Mouse (Mus musculus): Measurements from ENCODE around the gene Lamp2.
A peak's percentile ranks its signal among the peaks of the same experiment; 100 is the strongest.
"Not testable (repeated sequence)": the region's sequence is repeated elsewhere in the genome, so short reads cannot be mapped to it uniquely, and the experiment has no call there.

Gene Lamp2

DNA sequence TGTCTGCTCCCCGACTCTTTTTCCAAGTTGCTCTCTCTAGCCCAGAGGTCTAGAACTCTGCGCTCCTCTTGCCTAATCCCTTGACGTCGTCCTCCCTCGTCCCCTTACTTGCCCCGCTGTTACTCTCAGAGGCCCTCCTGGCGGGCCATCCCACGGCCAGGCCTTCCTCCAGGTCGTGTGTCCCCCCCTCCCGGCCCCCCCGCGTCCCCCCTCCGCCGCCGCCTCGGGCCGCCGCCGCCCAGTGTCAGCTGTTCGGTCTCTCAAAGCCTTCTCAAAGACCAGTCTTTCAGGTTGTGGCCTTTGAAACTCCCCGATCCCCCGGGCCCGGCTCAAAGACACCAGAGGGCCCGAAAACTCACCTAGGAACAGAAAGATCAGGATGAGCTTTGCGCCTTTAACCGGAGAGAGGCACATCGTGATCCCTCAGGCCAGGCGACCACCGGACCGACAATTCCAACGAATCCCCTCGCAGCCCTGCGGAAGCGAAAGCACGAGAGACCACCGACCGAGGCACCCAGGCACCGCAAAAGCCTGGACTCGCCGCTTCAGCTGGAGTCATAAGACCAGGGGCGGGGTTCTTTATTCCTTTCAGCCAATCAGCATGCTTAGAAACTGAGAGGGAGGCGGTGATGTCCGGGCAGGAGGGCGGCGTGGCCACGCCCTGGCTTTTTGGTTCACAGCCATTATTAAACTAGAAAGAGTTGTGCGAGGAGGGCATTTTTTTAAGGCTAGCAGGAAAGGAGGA is at the start of gene Lamp2:
Gene Lamp2, minus strand, starts transcription at position 565 of the 745 bp plus-strand sequence.
- DNase-seq (ENCODE audit: inconsistent age in 2 of 2, low spot score in 1 of 2): peak; percentile 84 to 93

- peak; percentile 68 to 80 for DNase-seq (ENCODE audit: inconsistent age in 2 of 2, low spot score in 1 of 2)
Measured at GRCm38 (mm10) chrX:38504846-38505245, 48.6 kb upstream of the Lamp2 start.

GRCm38 (mm10) chrX:38502182-38502581 is 45.9 kb upstream of the Lamp2 start:
- DNase-seq (ENCODE audit: inconsistent age in 2 of 2, low spot score in 1 of 2): not testable (repeated sequence)

DNA sequence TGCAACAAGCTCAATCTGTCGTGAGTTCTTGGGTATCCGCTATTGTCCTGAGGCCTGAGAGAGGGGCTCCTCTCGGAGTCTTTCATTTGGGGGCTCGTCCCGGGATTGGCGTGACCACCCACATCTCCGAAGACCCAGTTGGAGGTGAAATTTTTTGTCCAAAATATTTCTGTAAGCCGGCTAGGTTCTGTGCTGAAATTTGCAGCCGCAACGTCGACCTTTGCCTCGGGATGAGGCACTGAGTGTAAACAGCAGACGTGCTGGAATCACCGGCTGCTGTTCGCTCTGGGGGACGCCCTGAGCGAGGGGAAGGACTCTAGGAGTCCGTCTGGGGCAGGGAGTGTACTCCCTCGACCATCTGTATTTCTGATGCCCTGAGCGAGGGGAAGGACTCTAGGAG is 29.2 kb upstream of the Lamp2 start:
- not testable (repeated sequence) for DNase-seq (ENCODE audit: inconsistent age in 2 of 2, low spot score in 1 of 2)

DNA sequence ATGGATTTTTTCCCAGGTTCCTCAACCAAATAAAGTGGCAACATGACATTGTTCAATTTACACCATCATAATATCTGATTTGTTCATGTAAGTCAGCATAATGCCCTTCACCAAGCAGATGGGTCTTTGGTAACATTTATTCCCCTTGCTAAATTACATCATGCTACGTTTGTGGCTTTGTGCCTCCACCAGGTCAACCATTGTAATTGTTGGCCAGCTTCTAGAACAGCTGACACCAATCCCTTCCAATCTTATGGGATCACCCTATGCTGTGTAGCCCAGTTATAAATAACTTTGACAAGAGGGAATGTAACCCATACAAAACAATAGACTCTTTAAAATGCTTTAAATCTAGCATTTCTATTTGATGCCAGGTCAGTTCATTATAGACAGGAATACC is 22.3 kb upstream of the Lamp2 start:
- DNase-seq (ENCODE audit: inconsistent age in 2 of 2, low spot score in 1 of 2): no peak

- peak; percentile 86 to 90 for DNase-seq (ENCODE audit: inconsistent age in 2 of 2, low spot score in 1 of 2)
Measured at GRCm38 (mm10) chrX:38473537-38474299, 17.5 kb upstream of the Lamp2 start.

DNA sequence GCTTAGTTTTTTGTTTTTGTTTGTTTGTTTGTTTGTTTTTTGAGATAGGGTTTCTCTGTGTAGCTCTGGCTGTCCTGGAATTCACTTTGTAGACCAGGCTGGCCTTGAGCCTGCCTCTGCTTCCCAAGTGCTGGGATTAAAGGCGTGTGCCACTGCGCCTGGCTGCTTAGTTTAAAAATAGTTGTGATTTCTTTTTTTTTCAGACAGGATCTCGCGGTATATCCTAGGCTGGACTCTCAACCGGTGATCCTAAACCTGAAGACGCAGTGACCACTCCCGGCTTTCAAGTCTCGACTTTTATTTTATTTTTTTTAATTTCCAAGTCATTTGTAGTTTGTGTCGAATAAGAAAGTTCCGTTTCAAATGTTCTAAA is 16.9 kb upstream of the Lamp2 start:
- DNase-seq (ENCODE audit: inconsistent age in 2 of 2, low spot score in 1 of 2): no peak

DNA sequence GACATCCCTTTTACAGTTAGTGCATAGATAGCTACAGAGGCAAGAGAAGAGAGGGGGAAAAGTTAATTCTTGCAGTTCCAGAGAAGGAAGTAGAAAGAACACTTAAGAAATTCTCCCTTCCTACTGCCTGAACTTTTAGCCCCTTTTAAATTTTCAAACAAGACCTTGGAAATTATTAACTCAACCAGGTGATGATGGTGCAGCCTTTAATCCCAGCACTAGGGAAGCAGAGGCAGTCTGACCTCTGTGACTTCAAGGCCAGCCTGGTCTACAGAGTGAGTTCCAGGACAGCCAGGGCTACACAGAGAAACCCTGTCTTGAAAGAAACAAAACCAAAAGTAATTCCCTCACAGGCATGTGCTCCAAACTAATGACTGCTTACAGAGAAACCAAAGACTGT is 10.0 kb upstream of the Lamp2 start:
- DNase-seq (ENCODE audit: inconsistent age in 2 of 2, low spot score in 1 of 2): no peak

GRCm38 (mm10) chrX:38463160-38463559 is 6.9 kb upstream of the Lamp2 start:
- no peak for DNase-seq (ENCODE audit: inconsistent age in 2 of 2, low spot score in 1 of 2)

GRCm38 (mm10) chrX:38462101-38462500 is 5.8 kb upstream of the Lamp2 start:
- DNase-seq (ENCODE audit: inconsistent age in 2 of 2, low spot score in 1 of 2): no peak

DNA sequence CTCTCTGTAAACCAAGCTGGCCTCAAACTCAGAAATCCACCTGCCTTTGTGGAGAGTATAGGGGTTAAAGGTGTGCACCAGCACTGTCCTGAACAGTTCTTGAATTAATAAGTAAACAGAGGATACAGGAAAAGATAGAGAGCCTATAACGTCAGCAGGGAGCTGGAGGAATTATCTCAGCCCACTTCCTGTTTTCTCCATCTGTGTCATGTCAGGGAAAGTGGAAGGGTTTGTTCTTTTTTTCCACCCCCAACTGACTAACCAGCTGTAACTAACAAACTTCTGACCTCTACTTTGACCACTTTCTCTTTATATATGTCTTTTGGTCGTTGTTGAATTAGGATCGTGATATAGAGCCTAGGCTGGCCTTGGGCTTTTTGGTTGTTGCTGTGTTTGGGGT is 4.6 kb upstream of the Lamp2 start:
- no peak for DNase-seq (ENCODE audit: inconsistent age in 2 of 2, low spot score in 1 of 2)

DNA sequence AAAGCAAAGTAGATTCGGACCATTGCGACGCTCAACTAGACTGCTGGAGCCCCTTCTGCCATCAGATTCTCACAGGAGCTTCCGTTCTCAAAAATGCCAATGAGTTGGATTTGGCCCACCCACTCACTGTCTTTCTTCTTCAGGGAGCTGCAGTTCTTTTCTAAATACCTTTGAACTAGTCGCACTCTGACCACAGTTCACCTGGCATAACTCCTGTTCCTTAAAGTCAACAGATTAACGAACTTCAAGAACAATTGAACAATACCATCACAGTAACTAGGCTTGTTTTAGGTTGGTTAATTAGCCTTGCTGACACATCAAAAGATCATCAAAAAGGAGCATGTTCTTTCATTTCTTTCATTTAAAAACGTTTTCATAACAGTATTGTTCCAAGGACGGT is 2.8 kb upstream of the Lamp2 start:
- no peak for DNase-seq (ENCODE audit: inconsistent age in 2 of 2, low spot score in 1 of 2)

- no peak for DNase-seq (ENCODE audit: inconsistent age in 2 of 2, low spot score in 1 of 2)
Measured at GRCm38 (mm10) chrX:38456635-38457006, 367 bp upstream of the Lamp2 start.

DNA sequence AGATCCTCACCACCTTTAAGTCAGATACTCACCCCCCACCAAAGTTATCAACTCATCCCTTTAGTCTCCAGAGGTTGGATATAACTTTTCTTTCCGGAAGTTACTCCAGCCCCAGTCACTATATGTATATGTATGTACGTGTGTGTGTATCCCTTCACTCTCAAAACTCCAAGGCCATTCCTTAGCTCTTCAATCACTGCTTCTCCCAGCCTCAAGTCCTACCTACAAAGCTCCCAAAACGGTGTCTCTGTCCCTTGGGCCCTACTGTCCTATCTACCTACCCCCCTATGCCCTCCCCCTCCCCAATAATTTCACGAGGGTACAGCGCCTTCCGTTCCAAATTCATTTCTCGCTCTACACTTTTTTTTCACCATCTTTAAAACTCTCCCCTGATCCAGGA is 780 bp downstream of the Lamp2 start:
- no peak for DNase-seq (ENCODE audit: inconsistent age in 2 of 2, low spot score in 1 of 2)

- DNase-seq (ENCODE audit: inconsistent age in 2 of 2, low spot score in 1 of 2): no peak
Measured at GRCm38 (mm10) chrX:38454900-38455299, 1.4 kb downstream of the Lamp2 start.

DNA sequence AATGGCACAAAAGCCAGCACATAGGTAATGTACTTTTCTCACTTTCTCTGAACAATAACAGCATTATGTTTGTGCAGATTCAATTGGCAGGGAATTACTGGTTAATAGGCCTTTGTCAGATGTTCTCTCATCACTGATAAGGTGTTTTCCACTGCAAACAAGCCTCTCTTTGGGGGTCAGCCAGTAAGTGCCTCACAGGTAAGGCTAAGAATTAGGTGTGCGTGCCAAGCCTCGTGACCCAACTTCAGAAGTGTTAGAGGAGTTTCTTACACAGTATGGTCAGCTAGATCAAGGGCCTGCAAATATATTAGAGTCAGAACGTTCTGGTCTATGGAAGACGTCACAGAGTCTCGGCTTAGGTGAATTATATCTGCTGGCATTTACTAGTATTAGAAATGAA is 2.3 kb downstream of the Lamp2 start:
- DNase-seq (ENCODE audit: inconsistent age in 2 of 2, low spot score in 1 of 2): no peak

DNA sequence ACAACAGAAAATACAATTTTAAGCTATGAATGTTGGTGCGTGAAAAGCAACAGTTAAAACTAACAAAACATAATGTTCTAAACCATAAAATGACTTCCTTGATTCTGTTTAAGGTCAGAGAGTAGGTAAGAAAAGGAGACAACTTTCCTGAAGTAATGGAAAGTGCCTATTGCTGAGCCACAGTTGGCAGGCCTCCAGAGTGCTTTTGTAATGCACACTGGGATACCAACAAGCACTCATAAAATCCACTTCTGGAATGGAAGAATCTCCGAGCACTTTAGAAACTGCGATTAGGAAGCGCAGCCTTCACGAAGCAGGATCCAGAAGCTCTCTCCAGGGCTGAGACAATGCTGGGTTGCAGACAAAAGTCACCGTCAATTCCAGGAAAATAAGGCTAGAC is 5.8 kb downstream of the Lamp2 start:
- DNase-seq (ENCODE audit: inconsistent age in 2 of 2, low spot score in 1 of 2): no peak

DNA sequence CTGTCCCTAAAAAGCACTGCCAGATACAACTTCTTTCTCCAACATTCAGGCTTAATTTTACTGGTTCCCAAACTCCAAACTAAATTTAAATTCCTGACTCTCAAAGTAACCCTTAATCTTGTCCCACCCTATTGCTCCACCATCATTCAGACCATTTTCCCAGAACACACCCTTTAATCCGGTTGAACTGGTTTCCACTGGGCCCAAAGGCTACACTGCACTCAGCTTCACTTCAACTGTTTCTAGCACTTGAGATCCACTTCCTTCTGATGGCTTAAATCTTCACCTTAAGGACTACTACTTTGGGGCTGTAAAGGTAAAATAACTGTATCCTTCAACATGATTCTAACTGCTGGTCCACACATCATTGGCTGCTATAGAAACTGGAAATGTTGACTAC is 10.5 kb downstream of the Lamp2 start:
- no peak for DNase-seq (ENCODE audit: inconsistent age in 2 of 2, low spot score in 1 of 2)

- DNase-seq (ENCODE audit: inconsistent age in 2 of 2, low spot score in 1 of 2): peak in 1 of 2 experiments; percentile 59
Measured at GRCm38 (mm10) chrX:38442425-38442824, 13.8 kb downstream of the Lamp2 start.

DNA sequence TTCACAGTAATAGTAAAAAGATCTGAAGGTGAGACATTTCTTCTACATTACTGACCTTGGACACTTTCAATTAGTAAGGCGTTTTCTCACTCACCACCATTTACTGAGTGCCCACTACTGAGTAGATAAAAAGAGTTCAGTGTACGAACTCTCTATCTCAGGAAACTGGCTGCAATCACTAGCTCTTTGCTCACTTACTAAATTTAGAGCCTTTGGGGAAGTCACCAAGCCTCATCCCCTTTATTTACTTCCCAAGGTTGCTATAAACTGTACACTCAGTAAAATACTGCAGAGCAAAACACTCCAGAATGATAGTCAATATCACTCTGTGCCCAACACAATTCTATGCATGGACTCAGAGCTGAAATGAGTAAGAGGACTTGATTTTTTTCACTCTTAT is 16.6 kb downstream of the Lamp2 start:
- DNase-seq (ENCODE audit: inconsistent age in 2 of 2, low spot score in 1 of 2): no peak

DNA sequence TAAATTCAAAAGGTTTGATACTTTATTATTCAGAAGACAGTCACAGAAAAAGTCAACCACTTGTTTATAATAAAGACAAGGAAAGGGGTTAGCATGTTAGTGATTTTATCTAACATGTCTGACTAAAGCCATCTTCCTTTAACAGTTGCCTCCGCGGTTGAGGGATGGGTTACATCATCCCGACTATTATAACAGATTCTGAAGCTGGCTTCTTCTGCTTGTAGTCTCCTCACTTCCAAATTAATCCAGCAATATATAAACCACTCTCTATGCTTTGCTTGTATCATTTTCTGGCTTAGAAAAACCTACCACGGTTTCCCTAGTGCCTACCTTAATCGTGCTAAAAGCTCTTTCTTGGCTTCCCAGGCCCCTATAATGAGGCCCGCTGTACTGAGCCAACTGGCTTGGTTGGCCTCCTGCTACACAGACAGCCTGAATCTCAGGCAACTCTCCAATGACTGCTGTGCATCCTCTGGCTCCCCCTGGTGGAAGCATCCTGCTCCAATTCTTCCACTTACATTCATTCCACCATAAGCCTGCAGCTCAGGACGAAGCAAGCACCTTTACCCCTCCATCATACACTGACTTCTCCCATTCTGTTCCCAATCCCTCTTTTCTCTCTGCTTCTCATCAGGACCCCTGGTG is 18.0 kb downstream of the Lamp2 start:
- DNase-seq (ENCODE audit: inconsistent age in 2 of 2, low spot score in 1 of 2): peak; percentile 72 to 91

GRCm38 (mm10) chrX:38429455-38429854 is 26.8 kb downstream of the Lamp2 start:
- DNase-seq (ENCODE audit: inconsistent age in 2 of 2, low spot score in 1 of 2): no peak
